Mouse (Mus musculus) T-cell, adult 2 months (primary cell): ENCODE measurements around the gene Psmd2.
A peak's percentile ranks its signal among the peaks of the same experiment; 100 is the strongest.

Experiments
- DNase-seq: peaks from one replicate; pipeline ENCODE4 v3.0.0; 2022; ENCODE audit warnings: low spot score

Psmd2 gene

GRCm38 (mm10) chr16:20651076-20651946, at the start of gene Psmd2:
Gene Psmd2, plus strand, starts transcription at chr16:20651652.
- peak; percentile 89 for DNase-seq

DNA sequence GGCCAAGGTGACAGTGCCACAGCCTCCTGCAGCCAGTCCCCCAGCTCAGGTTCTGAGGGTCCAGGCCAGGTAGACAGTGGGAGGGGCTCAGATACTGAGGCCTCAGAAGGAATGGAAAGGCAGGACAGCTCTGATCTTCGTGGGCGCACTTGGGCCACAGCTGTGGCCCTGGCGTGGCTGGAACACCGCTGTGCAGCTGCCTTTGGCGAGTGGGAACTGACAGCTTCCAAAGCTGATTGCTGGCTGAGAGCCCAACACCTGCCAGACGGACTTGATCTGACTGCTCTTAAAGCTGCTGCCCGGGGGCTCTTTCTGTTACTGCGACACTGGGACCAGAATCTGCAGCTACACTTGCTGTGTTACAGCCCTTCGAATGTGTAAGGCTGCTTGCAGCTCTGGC, 46.7 kb upstream of the Psmd2 start:
- DNase-seq = no peak

DNA sequence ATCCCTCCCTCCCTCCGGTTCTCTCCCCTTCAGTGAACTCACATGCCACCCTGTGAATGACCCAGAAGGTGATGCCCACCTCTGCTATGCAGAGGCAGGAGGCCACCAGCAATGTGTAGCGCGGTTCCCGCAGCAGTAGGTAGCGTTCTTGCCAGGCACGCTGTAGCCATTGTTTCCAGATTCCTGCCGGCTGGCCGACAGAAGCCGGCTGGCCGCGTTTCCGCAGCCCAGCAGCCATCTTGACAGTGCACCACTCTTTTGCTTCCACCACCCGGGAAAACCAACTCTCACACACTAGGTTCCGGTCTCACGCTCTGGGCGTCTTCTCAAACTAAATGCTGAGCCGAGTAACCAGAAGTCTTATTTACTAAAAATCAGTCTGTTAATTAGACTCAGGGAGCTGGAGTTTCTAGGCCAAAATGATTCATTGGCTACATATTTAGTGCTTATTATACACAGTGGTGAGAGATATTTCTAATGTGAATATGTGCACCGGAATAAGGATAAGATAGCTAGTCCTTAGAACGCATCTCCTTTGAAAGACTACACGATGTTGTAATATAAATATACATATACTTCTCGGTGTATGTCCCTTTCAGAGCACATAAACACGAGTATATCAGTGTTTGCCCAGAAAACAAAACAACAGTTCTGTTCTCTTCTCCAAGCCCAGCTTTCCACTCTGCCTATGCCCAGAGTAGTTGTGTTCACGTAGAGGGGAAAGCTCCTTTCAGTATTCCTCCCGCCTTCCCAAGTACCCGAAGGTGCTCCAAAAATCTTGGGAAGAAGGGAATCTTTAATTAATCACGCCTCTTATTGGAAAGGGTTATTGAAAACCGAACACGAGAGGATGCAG, 40.7 kb upstream of the Psmd2 start:
- DNase-seq = peak; percentile 81

- peak; percentile 87 for DNase-seq
These were observed 39.9 kb upstream of the Psmd2 start, which contains the start of the genes Eef1akmt4, Gm49333 and Alg3 for GRCm38 (mm10) chr16:20611357-20612227. Gene Eef1akmt4, plus strand, starts transcription at chr16:20611593. Gene Gm49333, plus strand, starts transcription at chr16:20611610. Gene Alg3, minus strand, starts transcription at chr16:20611735.

GRCm38 (mm10) chr16:20619541-20620398, 31.7 kb upstream of the Psmd2 start:
- DNase-seq = no peak

- DNase-seq = peak; percentile 4
These were observed 31.1 kb upstream of the Psmd2 start for GRCm38 (mm10) chr16:20620399-20620735.

- DNase-seq = no peak
These were observed 30.7 kb upstream of the Psmd2 start for GRCm38 (mm10) chr16:20620751-20621190.

GRCm38 (mm10) chr16:20621191-20621990, 30.1 kb upstream of the Psmd2 start, which contains the start of gene Camk2n2:
Gene Camk2n2, minus strand, starts transcription at chr16:20621287.
- DNase-seq = peak; percentile 9

GRCm38 (mm10) chr16:20621991-20622685, 29.3 kb upstream of the Psmd2 start:
- DNase-seq = peak; percentile 19

- DNase-seq = no peak
These were observed 28.2 kb upstream of the Psmd2 start for GRCm38 (mm10) chr16:20623211-20623610.

DNA sequence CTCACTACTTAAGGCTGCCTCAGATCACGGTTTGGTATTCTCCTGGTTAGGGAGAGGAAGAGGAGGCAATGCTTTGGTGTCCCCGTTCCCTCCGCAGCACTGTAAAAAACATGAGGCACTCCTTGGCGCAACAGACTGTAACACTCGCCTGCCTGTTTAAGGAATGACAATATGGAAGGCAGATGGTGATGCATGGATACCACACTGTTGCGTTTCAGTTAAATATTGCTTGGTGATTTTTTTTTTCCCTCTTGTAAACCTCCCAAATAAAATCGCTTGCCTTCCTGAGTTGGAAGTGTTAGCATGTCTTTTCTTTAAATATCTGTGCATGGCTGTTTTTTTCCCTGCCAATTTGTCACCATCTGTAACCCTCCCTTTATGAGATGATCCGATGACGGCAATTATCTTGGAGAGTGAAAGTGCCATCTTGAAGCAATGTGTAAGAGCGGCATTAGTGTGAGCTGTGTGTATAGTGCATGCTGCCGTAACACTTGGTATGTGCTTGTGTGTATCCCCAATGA, 22.5 kb upstream of the Psmd2 start:
- no peak for DNase-seq

- DNase-seq = no peak
These were observed 21.5 kb upstream of the Psmd2 start, which contains the start of gene Ece2 for GRCm38 (mm10) chr16:20629731-20630634. Gene Ece2, plus strand, starts transcription at chr16:20629828.

DNA sequence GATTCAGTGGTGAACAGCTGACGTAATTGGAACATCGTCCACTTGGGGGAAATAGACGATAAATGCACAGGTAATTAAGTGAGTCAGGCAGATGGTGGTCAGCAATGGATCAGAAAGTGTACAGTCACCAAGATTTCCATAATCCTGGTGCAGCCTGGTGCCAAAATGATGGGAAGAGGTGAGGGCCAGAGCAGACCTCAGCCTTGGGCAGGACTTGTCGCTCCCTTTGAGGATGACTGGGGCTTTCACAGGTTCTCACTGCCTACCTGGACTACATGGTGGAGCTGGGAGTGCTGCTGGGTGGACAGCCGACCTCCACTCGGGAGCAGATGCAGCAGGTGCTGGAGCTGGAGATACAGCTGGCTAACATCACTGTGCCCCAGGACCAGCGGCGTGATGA, 14.0 kb upstream of the Psmd2 start:
- DNase-seq = no peak

DNA sequence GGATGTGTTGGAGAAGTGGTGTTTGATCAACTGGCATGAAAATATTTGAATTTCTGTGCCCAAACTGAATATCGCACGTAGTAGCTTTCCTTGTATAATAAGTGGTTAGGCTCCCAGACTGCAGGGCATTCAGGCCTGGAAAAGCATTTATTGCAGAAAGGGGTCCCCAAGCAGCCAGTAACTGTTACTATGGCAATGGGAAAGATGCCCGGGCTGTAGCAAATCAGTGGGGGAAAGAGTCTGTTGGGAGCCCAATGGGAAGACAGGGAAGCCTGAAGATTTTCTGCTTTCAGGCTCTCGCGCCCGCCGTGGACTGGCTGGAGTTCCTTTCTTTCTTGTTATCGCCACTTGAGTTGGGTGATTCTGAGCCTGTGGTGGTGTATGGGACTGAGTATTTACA, 13.1 kb upstream of the Psmd2 start:
- DNase-seq = no peak

- peak; percentile 25 for DNase-seq
These were observed 9.3 kb upstream of the Psmd2 start for GRCm38 (mm10) chr16:20642161-20642560.

DNA sequence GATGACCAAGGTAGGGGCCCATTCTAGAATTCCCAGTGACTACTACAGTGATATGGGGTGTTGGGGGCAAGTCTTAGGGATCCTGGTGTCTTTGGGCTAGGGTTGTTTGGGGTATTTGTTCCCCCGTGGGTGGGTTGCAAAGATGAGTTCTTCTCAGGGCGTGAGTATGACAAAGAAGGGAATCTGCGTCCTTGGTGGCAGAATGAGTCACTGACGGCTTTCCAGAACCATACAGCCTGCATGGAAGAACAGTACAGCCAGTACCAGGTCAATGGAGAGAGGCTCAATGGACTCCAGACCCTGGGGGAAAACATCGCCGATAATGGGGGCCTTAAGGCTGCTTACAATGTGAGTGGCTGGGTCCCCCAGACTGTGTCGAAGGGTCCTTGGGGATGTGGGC, 7.5 kb upstream of the Psmd2 start:
- no peak for DNase-seq

DNA sequence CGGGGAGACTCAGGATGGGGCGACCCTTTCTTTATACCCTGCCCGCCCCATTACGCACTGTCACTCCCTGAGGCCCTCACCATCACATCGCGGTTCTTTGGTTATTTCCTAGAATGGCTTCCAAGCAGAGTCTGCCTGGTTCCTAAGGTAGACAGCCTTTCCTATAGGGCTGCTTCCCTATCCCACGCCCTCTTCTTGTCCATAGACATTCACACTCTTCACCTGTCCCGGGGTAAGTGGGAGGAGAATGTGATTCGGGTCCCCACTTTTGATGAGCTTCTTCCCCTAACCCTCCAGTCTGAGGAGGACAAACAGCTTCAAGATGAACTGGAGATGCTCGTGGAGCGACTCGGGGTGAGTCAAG, 477 bp downstream of the Psmd2 start:
- DNase-seq = no peak

GRCm38 (mm10) chr16:20653315-20653714, 1.9 kb downstream of the Psmd2 start:
- DNase-seq = no peak
